Mouse (Mus musculus) heart, embryonic 11.5 days (tissue): ENCODE measurements at regions not wholly inside any gene's neighbourhood (a gene's known extent, or its start where the extent isn't known, plus 50 kb on each side); places are given as distances from the start of the nearest gene placed in this dataset.
"Not testable (repeated sequence)": the region's sequence is repeated elsewhere in the genome, so short reads cannot be mapped to it uniquely, and the experiment has no call there.

Experiments used
- ATAC-seq: fragments of 200-750 bp; cut with Nextera tagmentation; replicated peaks from 2 replicates; pipeline ENCODE4 v1.8.0; 2017; ENCODE audit warnings: moderate library complexity; ENCODE audit not compliant: insufficient number of reproducible peaks, low FRiP score, low TSS enrichment
- H3K27ac ChIP-seq: fragments of 300-500 bp; sonication (generic); 2 replicates; pipeline ENCODE4 v1.5.1; 2014; ENCODE audit warnings: mild to moderate bottlenecking, low read depth, low read length
- H3K27me3 ChIP-seq: fragments of 300-500 bp; sonication (generic); 2 replicates; pipeline ENCODE4 v1.6.1; 2014; ENCODE audit warnings: mild to moderate bottlenecking, low read length, mixed read lengths; ENCODE audit not compliant: control insufficient read depth, insufficient read depth
- H3K36me3 ChIP-seq: fragments of 300-500 bp; sonication (generic); 2 replicates; pipeline ENCODE4 v1.6.1; 2014; ENCODE audit warnings: mild to moderate bottlenecking, low read length, moderate library complexity, mixed read lengths; ENCODE audit not compliant: control insufficient read depth, insufficient read depth
- H3K4me1 ChIP-seq: fragments of 300-500 bp; sonication (generic); 2 replicates; pipeline ENCODE4 v1.6.1; 2014; ENCODE audit warnings: low read length; ENCODE audit not compliant: control insufficient read depth, insufficient read depth
- H3K4me2 ChIP-seq: fragments of 300-500 bp; sonication (generic); 2 replicates; pipeline ENCODE4 v1.6.1; 2014; ENCODE audit warnings: mild to moderate bottlenecking, moderate library complexity
- H3K4me3 ChIP-seq: fragments of 300-500 bp; sonication (generic); 2 replicates; pipeline ENCODE4 v1.5.1; 2014; ENCODE audit warnings: low read depth, low read length
- H3K9ac ChIP-seq: fragments of 300-500 bp; sonication (generic); 2 replicates; pipeline ENCODE4 v1.6.1; 2014; ENCODE audit warnings: mild to moderate bottlenecking, low read depth, low read length, moderate library complexity
- H3K9me3 ChIP-seq: fragments of 300-500 bp; sonication (generic); replicated peaks from 2 replicates; pipeline ENCODE4 v1.6.1; 2016; ENCODE audit warnings: low read length; ENCODE audit not compliant: control insufficient read depth
- WGBS: fragments of 180-500 bp; shearing (Covaris S2); extraction: QIAGEN DNeasy Blood & Tissue Kit; methylation state at CpG from one replicate; pipeline ENCODE4 v1.1.7; 2014; ENCODE audit not compliant: insufficient replicate concordance; 5-methylcytosine and 5-hydroxymethylcytosine counted together

- H3K27ac ChIP-seq, H3K4me3 ChIP-seq, H3K4me1 ChIP-seq, H3K27me3 ChIP-seq, ATAC-seq, H3K9me3 ChIP-seq, H3K4me2 ChIP-seq, H3K9ac ChIP-seq, H3K36me3 ChIP-seq: not testable (repeated sequence)
- 69% methylated on average over 4 of the region's 4 CpGs for WGBS
Observed at GRCm38 (mm10) chr6:37747793-37748192, 122.8 kb upstream of the Trim24 start.

GRCm38 (mm10) chr6:37748296-37748980 lies 122.2 kb upstream of the Trim24 start:
- Histone ChIP-seq H3K27me3 (no peaks in the 10 kb centered on the region), H3K9me3 (peaks cover 5% of the 10 kb centered on the region), H3K4me1 (no peaks in the 10 kb centered on the region), H3K4me2 (no peak overlapping the region), H3K9ac (no peak overlapping the region), H3K4me3 (no peak overlapping the region), H3K36me3 (no peaks in the 10 kb centered on the region), H3K27ac (no peak overlapping the region)
- WGBS, result 74% methylated on average over 8 of the region's 8 CpGs
- no peak for ATAC-seq

GRCm38 (mm10) chr6:37749016-37749415 lies 121.6 kb upstream of the Trim24 start:
- ATAC-seq, result no peak
- H3K9ac ChIP-seq, result no peak overlapping the region
- no peaks in the 10 kb centered on the region for H3K4me1 ChIP-seq
- H3K4me3 ChIP-seq, result no peak overlapping the region
- H3K27me3 ChIP-seq, result no peaks in the 10 kb centered on the region
- peaks cover 5% of the 10 kb centered on the region for H3K9me3 ChIP-seq
- no peak overlapping the region for H3K27ac ChIP-seq
- WGBS, result 82% methylated on average over 5 of the region's 5 CpGs
- no peak overlapping the region for H3K4me2 ChIP-seq
- no peaks in the 10 kb centered on the region for H3K36me3 ChIP-seq

- Histone ChIP-seq H3K9ac (no peak overlapping the region), H3K27ac (no peak overlapping the region), H3K4me2 (no peak overlapping the region), H3K9me3 (peaks cover 5% of the 10 kb centered on the region), H3K4me3 (no peak overlapping the region), H3K4me1 (no peaks in the 10 kb centered on the region), H3K27me3 (no peaks in the 10 kb centered on the region), H3K36me3 (no peaks in the 10 kb centered on the region)
- 86% methylated on average over 3 of the region's 3 CpGs for WGBS
- no peak for ATAC-seq
Observed at GRCm38 (mm10) chr6:37750271-37750670, 120.3 kb upstream of the Trim24 start.

GRCm38 (mm10) chr6:37751701-37752100 lies 118.9 kb upstream of the Trim24 start:
- no peak overlapping the region for H3K9ac ChIP-seq
- no peak overlapping the region for H3K4me2 ChIP-seq
- ATAC-seq, result no peak
- no peak overlapping the region for H3K4me3 ChIP-seq
- peaks cover 3% of the 10 kb centered on the region for H3K9me3 ChIP-seq
- no peaks in the 10 kb centered on the region for H3K36me3 ChIP-seq
- H3K4me1 ChIP-seq, result no peaks in the 10 kb centered on the region
- H3K27me3 ChIP-seq, result no peaks in the 10 kb centered on the region
- no peak overlapping the region for H3K27ac ChIP-seq

GRCm38 (mm10) chr6:37761003-37761402 lies 109.6 kb upstream of the Trim24 start:
- not testable (repeated sequence) for H3K9ac ChIP-seq, H3K4me3 ChIP-seq, H3K36me3 ChIP-seq, H3K27ac ChIP-seq, H3K27me3 ChIP-seq, H3K9me3 ChIP-seq, H3K4me1 ChIP-seq, H3K4me2 ChIP-seq, ATAC-seq
- 85% methylated on average over 3 of the region's 5 CpGs for WGBS

- H3K4me2 ChIP-seq, result no peak overlapping the region
- no peaks in the 10 kb centered on the region; the same call in 1 of the 2 replicates for H3K9me3 ChIP-seq
- H3K9ac ChIP-seq, result no peak overlapping the region
- H3K36me3 ChIP-seq, result no peaks in the 10 kb centered on the region
- WGBS, result 67% methylated on average over 2 of the region's 2 CpGs
- H3K4me1 ChIP-seq, result no peaks in the 10 kb centered on the region
- no peaks in the 10 kb centered on the region for H3K27me3 ChIP-seq
- no peak overlapping the region for H3K4me3 ChIP-seq
- no peak for ATAC-seq
- H3K27ac ChIP-seq, result no peak overlapping the region
Observed at GRCm38 (mm10) chr6:37763036-37763435, 107.6 kb upstream of the Trim24 start.

- no peaks in the 10 kb centered on the region for H3K36me3 ChIP-seq
- no peak for ATAC-seq
- no peak overlapping the region for H3K27ac ChIP-seq
- no peak overlapping the region for H3K4me3 ChIP-seq
- H3K4me1 ChIP-seq, result no peaks in the 10 kb centered on the region
- H3K4me2 ChIP-seq, result no peak overlapping the region
- no peak overlapping the region for H3K9ac ChIP-seq
- no peaks in the 10 kb centered on the region; the same call in 1 of the 2 replicates for H3K9me3 ChIP-seq
- no peaks in the 10 kb centered on the region for H3K27me3 ChIP-seq
Observed at GRCm38 (mm10) chr6:37767690-37768089, 102.9 kb upstream of the Trim24 start.

- ATAC-seq, result no peak
- Histone ChIP-seq H3K4me1 (no peaks in the 10 kb centered on the region), H3K27me3 (no peaks in the 10 kb centered on the region), H3K27ac (no peak overlapping the region), H3K36me3 (no peaks in the 10 kb centered on the region), H3K9me3 (no peaks in the 10 kb centered on the region), H3K4me3 (no peak overlapping the region), H3K9ac (no peak overlapping the region), H3K4me2 (no peak overlapping the region)
Observed at GRCm38 (mm10) chr6:37773294-37773693, 97.3 kb upstream of the Trim24 start.
